Mouse (Mus musculus) liver, embryonic 14.5 days (tissue): Measurements from ENCODE around the gene P3h2. TPM values are rescaled to one million over a fixed set of nuclear protein-coding genes. Genes with fewer than 3 reads are reported as not detected.

Experiments
- ATAC-seq: fragments of 200-750 bp; cut with Nextera tagmentation; 2 replicates; pipeline ENCODE4 v1.8.0; 2017; ENCODE audit warnings: moderate number of reproducible peaks, mild to moderate bottlenecking, moderate library complexity; ENCODE audit not compliant: insufficient read depth
- DNase-seq, 3 experiments: peaks; one replicate each; pipeline ENCODE4 v3.0.0-alpha.2; 2012 to 2013; ENCODE audit warnings: low read depth in 3 of 3, low spot score in 3 of 3
- H3K27ac ChIP-seq: fragments of 300-500 bp; sonication (generic); 2 replicates; pipeline ENCODE4 v1.5.1; 2014; ENCODE audit warnings: moderate library complexity, mild to moderate bottlenecking, control low read depth, inconsistent platforms
- H3K27me3 ChIP-seq: fragments of 300-500 bp; sonication (generic); 2 replicates; pipeline ENCODE4 v1.6.1; 2014; ENCODE audit warnings: mild to moderate bottlenecking, low read length, moderate library complexity; ENCODE audit not compliant: control insufficient read depth, insufficient read depth
- H3K36me3 ChIP-seq: fragments of 300-500 bp; sonication (generic); replicated peaks from 2 replicates; pipeline ENCODE4 v1.6.1; 2014; ENCODE audit warnings: low read depth; ENCODE audit not compliant: control insufficient read depth, insufficient read depth
- H3K4me1 ChIP-seq, 2 experiments: fragments of 200-500 bp in 1 of 2; fragments of 300-500 bp in 1 of 2; sonication (generic) in 1 of 2; replicated peaks; 2 replicates each; pipeline ENCODE4 v1.6.1; 2012 to 2014; ENCODE audit warnings: antibody characterized with exemption in 1 of 2, inconsistent platforms in 1 of 2, low read length in 1 of 2; ENCODE audit not compliant: control insufficient read depth in 2 of 2, insufficient read depth in 2 of 2
- H3K4me2 ChIP-seq: fragments of 300-500 bp; sonication (generic); 2 replicates; pipeline ENCODE4 v1.6.1; 2014; ENCODE audit warnings: low read depth, mild to moderate bottlenecking, control low read depth, moderate library complexity
- H3K4me3 ChIP-seq, 2 experiments: fragments of 200-500 bp in 1 of 2; fragments of 300-500 bp in 1 of 2; sonication (generic) in 1 of 2; 2 replicates each; pipeline ENCODE4 v1.5.1; 2012 to 2014; ENCODE audit warnings: low read depth in 2 of 2, low read length in 2 of 2, mild to moderate bottlenecking in 2 of 2, control low read depth in 1 of 2, inconsistent platforms in 1 of 2, moderate library complexity in 1 of 2; ENCODE audit not compliant: insufficient read depth in 1 of 2
- H3K9ac ChIP-seq: fragments of 300-500 bp; sonication (generic); replicated peaks from 2 replicates; pipeline ENCODE4 v1.6.1; 2014; ENCODE audit warnings: mild to moderate bottlenecking, control low read depth, moderate library complexity
- H3K9me3 ChIP-seq: fragments of 300-500 bp; sonication (generic); 2 replicates; pipeline ENCODE4 v1.6.1; 2016; ENCODE audit warnings: low read length, mixed read lengths; ENCODE audit not compliant: control insufficient read depth
- CTCF ChIP-seq: IDR thresholded peaks from 2 replicates; pipeline ENCODE4 v1.5.1; 2016; ENCODE audit warnings: antibody characterized with exemption, low read depth, control low read depth
- EP300 ChIP-seq: IDR thresholded peaks from 2 replicates; pipeline ENCODE4 v1.6.1; 2016; ENCODE audit warnings: antibody characterized with exemption, low read depth
- WGBS: fragments of 180-500 bp; shearing (Covaris S2); extraction: QIAGEN DNeasy Blood & Tissue Kit; methylation state at CpG from one replicate; pipeline ENCODE4 v1.1.7; 2014; ENCODE audit not compliant: insufficient replicate concordance; 5-methylcytosine and 5-hydroxymethylcytosine counted together
- polyA plus RNA-seq, 2 experiments: library from polyadenylated mRNA; depleted of rRNA in 1 of 2; stranded (reverse) in 1 of 2; unstranded in 1 of 2; fragments of >200 nt; fragmentation: Nextera tagmentation in 1 of 2; extraction: Ambion mirVana in 1 of 2; gene quantifications; 2 replicates each; pipeline versions ENCODE4 v1.2.1 to v1.2.3; 2012 to 2014

Gene P3h2
- polyA plus RNA-seq, 2 experiments: 0.86 to 0.89 TPM

- TF ChIP-seq CTCF: no peak
- TF ChIP-seq EP300: no peak
- Histone ChIP-seq H3K4me1 (no peaks in the 10 kb centered on the region), H3K9ac (no peak overlapping the region), H3K27ac (no peak overlapping the region), H3K27me3 (no peaks in the 10 kb centered on the region), H3K4me2 (no peak overlapping the region), H3K4me3 (no peak overlapping the region), H3K9me3 (no peaks in the 10 kb centered on the region), H3K36me3 (no peaks in the 10 kb centered on the region)
- 75% methylated on average over 9 of the region's 9 CpGs for WGBS
- no peak for ATAC-seq
- no peak for DNase-seq
Measured at GRCm38 (mm10) chr16:26002848-26003247, 102.7 kb downstream of the P3h2 start.

DNA sequence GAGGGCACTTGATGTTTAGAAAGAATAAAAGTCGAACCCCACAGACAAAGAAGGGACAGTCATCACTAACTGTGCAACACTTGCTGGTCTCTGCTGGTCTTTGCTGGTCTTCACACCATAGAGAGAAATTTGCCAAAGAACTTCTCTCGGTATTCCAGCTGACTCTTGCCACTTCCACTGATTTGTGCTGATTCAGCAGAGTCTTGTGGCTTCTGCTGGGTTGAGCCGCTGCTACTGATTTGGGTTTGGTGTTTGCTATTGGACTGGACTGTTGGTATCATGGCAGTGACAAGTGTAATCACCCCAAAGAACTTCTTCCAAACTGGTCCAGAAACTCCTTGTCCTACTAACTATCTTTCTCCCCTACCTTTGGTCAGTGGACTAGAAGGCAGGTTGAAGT, 111.0 kb downstream of the P3h2 start:
- no peak overlapping the region for H3K9ac ChIP-seq
- TF ChIP-seq CTCF (no peak), EP300 (no peak)
- no peak overlapping the region for H3K27ac ChIP-seq
- no peak overlapping the region for H3K4me3 ChIP-seq
- no peaks in the 10 kb centered on the region for H3K27me3 ChIP-seq
- ATAC-seq (no peak), DNase-seq (no peak)
- no peaks in the 10 kb centered on the region for H3K36me3 ChIP-seq
- no peaks in the 10 kb centered on the region for H3K4me1 ChIP-seq
- H3K4me2 ChIP-seq: no peak overlapping the region
- no peaks in the 10 kb centered on the region for H3K9me3 ChIP-seq
- WGBS: 61% methylated on average over 3 of the region's 3 CpGs

GRCm38 (mm10) chr16:25987221-25987620, 118.4 kb downstream of the P3h2 start:
- no peaks in the 10 kb centered on the region for H3K27me3 ChIP-seq
- H3K27ac ChIP-seq: no peak overlapping the region
- H3K9ac ChIP-seq: no peak overlapping the region
- no peaks in the 10 kb centered on the region for H3K9me3 ChIP-seq
- no peak overlapping the region for H3K4me2 ChIP-seq
- H3K4me3 ChIP-seq: no peak overlapping the region
- no peaks in the 10 kb centered on the region for H3K36me3 ChIP-seq
- no peak for TF ChIP-seq EP300
- TF ChIP-seq CTCF: no peak
- ATAC-seq (no peak), DNase-seq (no peak)
- H3K4me1 ChIP-seq: no peaks in the 10 kb centered on the region
- WGBS: 74% methylated on average over 5 of the region's 5 CpGs

- 20% methylated on average over 4 of the region's 4 CpGs for WGBS
- Histone ChIP-seq H3K27ac (no peak overlapping the region), H3K4me3 (no peak overlapping the region), H3K4me1 (no peaks in the 10 kb centered on the region), H3K4me2 (no peak overlapping the region), H3K9ac (no peak overlapping the region), H3K36me3 (no peaks in the 10 kb centered on the region), H3K9me3 (no peaks in the 10 kb centered on the region), H3K27me3 (no peaks in the 10 kb centered on the region)
- no peak for ATAC-seq
- no peak for DNase-seq
- TF ChIP-seq CTCF (peak; percentile 45), EP300 (no peak)
Measured at GRCm38 (mm10) chr16:25983635-25984034, 121.9 kb downstream of the P3h2 start.

GRCm38 (mm10) chr16:25979037-25979436, 126.5 kb downstream of the P3h2 start:
- no peak overlapping the region for H3K9ac ChIP-seq
- H3K4me1 ChIP-seq: no peaks in the 10 kb centered on the region
- no peak overlapping the region for H3K4me2 ChIP-seq
- no peak for TF ChIP-seq CTCF
- no peak for TF ChIP-seq EP300
- DNase-seq (no peak), ATAC-seq (no peak)
- no peak overlapping the region for H3K4me3 ChIP-seq
- no peaks in the 10 kb centered on the region for H3K9me3 ChIP-seq
- no peaks in the 10 kb centered on the region for H3K36me3 ChIP-seq
- no peaks in the 10 kb centered on the region for H3K27me3 ChIP-seq
- H3K27ac ChIP-seq: no peak overlapping the region
- 33% methylated on average over 3 of the region's 3 CpGs for WGBS

DNA sequence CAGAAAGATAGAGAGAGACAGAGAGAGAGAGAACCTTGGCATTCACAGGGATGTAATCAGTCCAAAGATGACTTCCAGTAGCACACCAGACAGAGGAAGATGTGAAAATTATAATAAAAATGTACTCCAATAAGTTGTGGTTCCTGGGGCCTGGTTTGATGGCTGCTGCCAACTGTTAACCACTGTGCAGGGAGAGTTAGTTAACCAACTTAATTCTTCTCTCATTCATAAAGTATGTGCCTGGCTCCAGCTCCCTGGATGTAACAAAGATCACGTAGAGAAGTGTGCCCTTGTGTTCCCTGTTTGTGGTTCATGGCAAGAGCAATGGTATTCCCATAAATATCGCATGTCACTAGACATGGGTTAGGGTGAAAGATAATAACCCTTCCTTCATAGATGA, 128.4 kb downstream of the P3h2 start:
- no peak overlapping the region for H3K4me2 ChIP-seq
- no peak for ATAC-seq
- TF ChIP-seq EP300: no peak
- no peak for TF ChIP-seq CTCF
- no peaks in the 10 kb centered on the region for H3K4me1 ChIP-seq
- no peak for DNase-seq
- WGBS: 72% methylated on average over 2 of the region's 2 CpGs
- no peak overlapping the region for H3K9ac ChIP-seq
- no peaks in the 10 kb centered on the region for H3K27me3 ChIP-seq
- no peak overlapping the region for H3K4me3 ChIP-seq
- H3K9me3 ChIP-seq: no peaks in the 10 kb centered on the region
- no peaks in the 10 kb centered on the region for H3K36me3 ChIP-seq
- no peak overlapping the region for H3K27ac ChIP-seq
